Mouse (Mus musculus): Measurements from ENCODE around the gene Arhgef11. TPM values are rescaled to one million over a fixed set of nuclear protein-coding genes. Genes with fewer than 3 reads are reported as not detected.

Gene Arhgef11
- polyA plus RNA-seq, 1 experiment from 2014 or later: 18.2 TPM

- H3K9me3 ChIP-seq (replicated peaks): no peaks in the 10 kb centered on the region
- no peak overlapping the region for H3K27ac ChIP-seq
- H3K4me1 ChIP-seq: peaks cover 12% of the 10 kb centered on the region
- no peak overlapping the region for H3K4me3 ChIP-seq
- ATAC-seq: no peak
- 35% methylated on average over 17 of the region's 18 CpGs for WGBS
- H3K9ac ChIP-seq: no peak overlapping the region
- H3K36me3 ChIP-seq (ENCODE audit: poor library complexity, severe bottlenecking): 0 out of 2 replicates have a peak, but pooled peaks cover 12% of the 10 kb centered on the region
- peak overlapping the region; percentile 36 for H3K4me2 ChIP-seq
- H3K27me3 ChIP-seq: 0 out of 2 replicates have a peak, but pooled peaks cover 2% of the 10 kb centered on the region
These were observed 127.8 kb downstream of the Arhgef11 start for GRCm38 (mm10) chr3:87745036-87745659.

- H3K9ac ChIP-seq: no peak within 1 kb of the TSS
- peaks cover 12% of the 10 kb centered on the region for H3K4me1 ChIP-seq
- H3K4me2 ChIP-seq: no peak within 1 kb of the TSS
- 0 out of 2 replicates have a peak, but pooled peaks cover 9% of the 10 kb centered on the region for H3K27me3 ChIP-seq
- H3K4me3 ChIP-seq: no peak within 1 kb of the TSS
- WGBS: 49% methylated on average over 13 of the region's 13 CpGs
- ATAC-seq: no peak
- H3K27ac ChIP-seq: no peak within 1 kb of the TSS
- H3K9me3 ChIP-seq (replicated peaks): no peaks in the 10 kb centered on the region
- no peaks in the 10 kb centered on the region for H3K36me3 ChIP-seq (ENCODE audit: poor library complexity, severe bottlenecking)
These were observed 131.1 kb downstream of the Arhgef11 start, which contains the start of gene Lrrc71 for GRCm38 (mm10) chr3:87748431-87748830. Lrrc71 (minus strand) TSS chr3:87748625.

GRCm38 (mm10) chr3:87749036-87749435, 131.7 kb downstream of the Arhgef11 start:
- no peak overlapping the region for H3K27ac ChIP-seq
- 0 out of 2 replicates have a peak, but pooled peaks cover 13% of the 10 kb centered on the region for H3K27me3 ChIP-seq
- no peak overlapping the region for H3K4me2 ChIP-seq
- H3K4me1 ChIP-seq: peaks cover 12% of the 10 kb centered on the region
- no peaks in the 10 kb centered on the region for H3K36me3 ChIP-seq (ENCODE audit: poor library complexity, severe bottlenecking)
- no peak for ATAC-seq
- H3K9me3 ChIP-seq (replicated peaks): no peaks in the 10 kb centered on the region
- no peak overlapping the region for H3K4me3 ChIP-seq
- 22% methylated on average over 5 of the region's 5 CpGs for WGBS
- H3K9ac ChIP-seq: no peak overlapping the region

GRCm38 (mm10) chr3:87749977-87750376, 132.6 kb downstream of the Arhgef11 start:
- WGBS: 91% methylated on average over 12 of the region's 12 CpGs
- peaks cover 8% of the 10 kb centered on the region for H3K4me1 ChIP-seq
- H3K9ac ChIP-seq: no peak overlapping the region
- no peak overlapping the region for H3K4me2 ChIP-seq
- H3K9me3 ChIP-seq (replicated peaks): no peaks in the 10 kb centered on the region
- no peaks in the 10 kb centered on the region for H3K36me3 ChIP-seq (ENCODE audit: poor library complexity, severe bottlenecking)
- peaks cover 21% of the 10 kb centered on the region for H3K27me3 ChIP-seq
- no peak overlapping the region for H3K4me3 ChIP-seq
- no peak for ATAC-seq
- H3K27ac ChIP-seq: no peak overlapping the region

- H3K9me3 ChIP-seq (replicated peaks): no peaks in the 10 kb centered on the region
- no peaks in the 10 kb centered on the region for H3K36me3 ChIP-seq (ENCODE audit: poor library complexity, severe bottlenecking)
- H3K9ac ChIP-seq: no peak overlapping the region
- no peak overlapping the region for H3K4me3 ChIP-seq
- peaks cover 36% of the 10 kb centered on the region for H3K27me3 ChIP-seq
- no peak for ATAC-seq
- H3K4me1 ChIP-seq: 0 out of 2 replicates have a peak, but pooled peaks cover 9% of the 10 kb centered on the region
- 85% methylated on average over 3 of the region's 3 CpGs for WGBS
- no peak overlapping the region for H3K27ac ChIP-seq
- H3K4me2 ChIP-seq: no peak overlapping the region
These were observed 135.2 kb downstream of the Arhgef11 start for GRCm38 (mm10) chr3:87752567-87752966.

- Histone ChIP-seq H3K4me2 (no peak overlapping the region), H3K9ac (no peak overlapping the region), H3K27ac (no peak overlapping the region), H3K36me3 (ENCODE audit: poor library complexity, severe bottlenecking) (no peaks in the 10 kb centered on the region), H3K4me3 (no peak overlapping the region), H3K4me1 (0 out of 2 replicates have a peak, but pooled peaks cover 9% of the 10 kb centered on the region), H3K27me3 (peaks cover 36% of the 10 kb centered on the region), H3K9me3 (replicated peaks) (no peaks in the 10 kb centered on the region)
- 81% methylated on average over 13 of the region's 13 CpGs for WGBS
- no peak for ATAC-seq
These were observed 136.5 kb downstream of the Arhgef11 start for GRCm38 (mm10) chr3:87753829-87754228.

- Histone ChIP-seq H3K9ac (peak overlapping the region; percentile 58), H3K27me3 (peaks cover 32% of the 10 kb centered on the region), H3K36me3 (ENCODE audit: poor library complexity, severe bottlenecking) (no peaks in the 10 kb centered on the region), H3K4me1 (0 out of 2 replicates have a peak, but pooled peaks cover 9% of the 10 kb centered on the region), H3K9me3 (replicated peaks) (no peaks in the 10 kb centered on the region), H3K4me3 (peak overlapping the region; percentile 25), H3K4me2 (peak overlapping the region; percentile 55), H3K27ac (no peak overlapping the region)
- 5% methylated on average over 24 of the region's 24 CpGs for WGBS
- peak; percentile 94 for ATAC-seq
These were observed 138.6 kb downstream of the Arhgef11 start for GRCm38 (mm10) chr3:87755964-87756363.

GRCm38 (mm10) chr3:87756488-87756887, 139.1 kb downstream of the Arhgef11 start:
- no peak overlapping the region for H3K27ac ChIP-seq
- peak overlapping the region; percentile 25 for H3K4me3 ChIP-seq
- H3K4me1 ChIP-seq: 0 out of 2 replicates have a peak, but pooled peaks cover 9% of the 10 kb centered on the region
- H3K27me3 ChIP-seq: peaks cover 32% of the 10 kb centered on the region
- H3K9ac ChIP-seq: peak overlapping the region; percentile 58; the same call in 1 of the 2 replicates
- no peaks in the 10 kb centered on the region for H3K9me3 ChIP-seq (replicated peaks)
- ATAC-seq: no peak
- H3K4me2 ChIP-seq: peak overlapping the region; percentile 55
- 50% methylated on average over 20 of the region's 20 CpGs for WGBS
- H3K36me3 ChIP-seq (ENCODE audit: poor library complexity, severe bottlenecking): no peaks in the 10 kb centered on the region

- no peak overlapping the region for H3K4me3 ChIP-seq
- no peak overlapping the region for H3K4me2 ChIP-seq
- H3K27ac ChIP-seq: no peak overlapping the region
- peaks cover 12% of the 10 kb centered on the region for H3K4me1 ChIP-seq
- WGBS: 59% methylated on average over 3 of the region's 5 CpGs
- no peaks in the 10 kb centered on the region for H3K36me3 ChIP-seq (ENCODE audit: poor library complexity, severe bottlenecking)
- peaks cover 32% of the 10 kb centered on the region for H3K27me3 ChIP-seq
- ATAC-seq: no peak
- no peaks in the 10 kb centered on the region for H3K9me3 ChIP-seq (replicated peaks)
- H3K9ac ChIP-seq: no peak overlapping the region
These were observed 141.3 kb downstream of the Arhgef11 start for GRCm38 (mm10) chr3:87758641-87759040.

GRCm38 (mm10) chr3:87761408-87762375, 144.3 kb downstream of the Arhgef11 start:
- no peak for ATAC-seq
- no peak overlapping the region for H3K4me3 ChIP-seq
- H3K36me3 ChIP-seq (ENCODE audit: poor library complexity, severe bottlenecking): no peaks in the 10 kb centered on the region
- 80% methylated on average over 20 of the region's 20 CpGs for WGBS
- no peak overlapping the region for H3K4me2 ChIP-seq
- H3K9me3 ChIP-seq (replicated peaks): no peaks in the 10 kb centered on the region
- no peak overlapping the region for H3K9ac ChIP-seq
- H3K27ac ChIP-seq: no peak overlapping the region
- H3K27me3 ChIP-seq: peaks cover 29% of the 10 kb centered on the region
- peaks cover 12% of the 10 kb centered on the region for H3K4me1 ChIP-seq

- Histone ChIP-seq H3K27me3 (peaks cover 40% of the 10 kb centered on the region), H3K4me1 (peaks cover 12% of the 10 kb centered on the region), H3K27ac (no peak overlapping the region), H3K4me3 (no peak overlapping the region), H3K36me3 (ENCODE audit: poor library complexity, severe bottlenecking) (no peaks in the 10 kb centered on the region), H3K4me2 (no peak overlapping the region), H3K9me3 (replicated peaks) (no peaks in the 10 kb centered on the region), H3K9ac (no peak overlapping the region)
- no peak for ATAC-seq
- WGBS: 55% methylated on average over 4 of the region's 4 CpGs
These were observed 145.8 kb downstream of the Arhgef11 start for GRCm38 (mm10) chr3:87763202-87763601.

Measured in forebrain, embryonic 13.5 days (tissue).